Mouse (Mus musculus) cerebellum, adult 8-10 months (tissue): ENCODE measurements around the gene Paqr9.
A peak's percentile ranks its signal among the peaks of the same experiment; 100 is the strongest.

Experiments
- DNase-seq: peaks from one replicate; pipeline ENCODE4 v3.0.0; 2022

Gene Paqr9

DNA sequence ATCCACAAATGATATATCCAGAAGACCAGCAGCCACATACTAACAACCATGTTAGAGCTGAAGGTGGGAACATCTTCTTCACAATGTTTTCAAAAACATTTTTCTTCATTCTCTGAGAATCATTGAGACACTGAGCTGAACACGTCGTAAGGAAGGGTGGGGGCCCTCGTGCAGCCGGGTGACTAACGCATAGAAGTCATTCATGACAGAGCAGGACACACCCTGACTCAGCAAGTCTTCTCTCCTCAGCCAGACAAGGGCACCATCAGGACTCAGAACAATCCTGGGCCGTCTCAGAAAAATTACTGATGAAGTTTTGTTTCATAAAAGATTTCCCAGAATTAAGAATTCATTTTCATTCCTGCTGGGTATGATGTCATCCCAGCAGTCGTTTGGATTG, 12.8 kb upstream of the Paqr9 start:
- no peak for DNase-seq

DNA sequence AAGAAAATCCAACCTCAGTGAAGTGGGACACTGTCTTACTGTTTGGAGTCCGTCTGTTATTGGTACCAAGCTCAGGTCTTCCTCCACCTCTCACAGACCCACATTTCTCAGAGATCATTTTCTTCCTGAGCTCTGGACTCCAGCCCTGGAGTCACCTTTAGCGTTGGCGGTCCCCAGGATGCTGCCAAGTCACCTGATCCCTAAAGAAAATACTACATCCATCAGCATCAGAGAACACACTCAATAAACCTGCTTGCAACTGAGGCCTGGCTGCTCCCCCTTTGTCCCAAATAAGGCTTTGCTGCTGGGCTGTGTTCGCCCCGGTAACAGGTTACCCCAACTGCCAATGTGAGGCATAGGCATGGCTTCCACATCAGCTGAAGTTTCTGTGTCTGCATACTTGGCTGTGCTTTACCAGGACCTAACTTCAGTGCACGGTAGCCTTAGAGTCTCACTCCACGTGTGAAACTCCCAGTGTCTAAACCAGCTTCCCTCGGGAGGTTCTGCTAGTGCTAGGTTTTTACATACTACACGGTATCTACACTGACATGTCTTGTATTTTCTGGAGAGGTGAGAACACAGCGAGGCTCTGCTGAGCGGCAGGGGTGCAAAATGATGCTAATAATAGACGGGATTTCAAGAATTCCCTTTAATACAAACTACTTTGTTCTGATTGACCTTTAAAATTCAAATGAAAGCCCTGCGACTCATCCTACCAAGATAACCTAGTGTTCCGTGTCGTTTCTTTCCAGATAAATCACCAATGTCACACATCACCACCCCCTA, 9.6 kb upstream of the Paqr9 start:
- DNase-seq = no peak

DNA sequence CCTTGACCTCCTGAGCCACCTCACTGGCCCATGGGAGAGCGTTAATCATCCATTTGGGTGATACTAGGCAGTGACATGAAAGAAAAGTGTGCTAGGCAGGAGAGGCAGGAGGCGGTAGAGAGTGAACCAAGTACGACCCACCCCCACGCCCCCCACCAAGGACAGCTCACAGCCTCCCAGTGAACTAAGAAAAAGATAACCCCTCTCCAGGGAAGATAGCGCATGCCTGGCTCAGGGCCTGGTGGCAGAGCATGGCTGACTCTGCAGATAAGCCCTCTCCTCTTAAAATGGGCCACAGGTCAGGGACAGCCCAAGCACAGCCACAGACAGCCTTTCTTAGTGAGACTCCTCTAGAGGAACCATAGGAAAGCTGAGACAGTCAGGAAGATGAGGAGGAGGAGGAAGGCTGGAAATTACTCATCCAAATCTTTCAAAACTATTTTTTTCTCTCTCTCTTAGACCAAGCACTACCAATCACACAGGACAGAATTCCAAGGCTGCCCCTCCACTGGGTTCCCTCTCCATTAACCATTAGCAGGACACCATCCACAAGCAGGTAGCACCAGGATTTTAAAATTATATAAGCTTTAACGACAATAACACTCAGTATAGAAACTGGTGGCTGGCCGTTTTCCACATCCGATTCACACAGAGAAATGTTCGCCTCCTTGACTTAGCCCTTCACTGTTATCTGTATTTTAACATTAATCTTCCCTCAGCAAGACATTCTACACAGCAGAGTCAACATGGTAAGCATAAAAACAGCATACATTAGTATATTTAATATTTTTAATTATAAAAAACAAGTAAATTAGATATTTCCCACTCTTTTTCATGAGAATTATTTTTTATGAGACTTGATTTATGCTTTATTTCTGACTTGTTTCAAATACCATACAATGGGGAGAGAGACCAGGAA, 8.3 kb upstream of the Paqr9 start:
- no peak for DNase-seq

DNA sequence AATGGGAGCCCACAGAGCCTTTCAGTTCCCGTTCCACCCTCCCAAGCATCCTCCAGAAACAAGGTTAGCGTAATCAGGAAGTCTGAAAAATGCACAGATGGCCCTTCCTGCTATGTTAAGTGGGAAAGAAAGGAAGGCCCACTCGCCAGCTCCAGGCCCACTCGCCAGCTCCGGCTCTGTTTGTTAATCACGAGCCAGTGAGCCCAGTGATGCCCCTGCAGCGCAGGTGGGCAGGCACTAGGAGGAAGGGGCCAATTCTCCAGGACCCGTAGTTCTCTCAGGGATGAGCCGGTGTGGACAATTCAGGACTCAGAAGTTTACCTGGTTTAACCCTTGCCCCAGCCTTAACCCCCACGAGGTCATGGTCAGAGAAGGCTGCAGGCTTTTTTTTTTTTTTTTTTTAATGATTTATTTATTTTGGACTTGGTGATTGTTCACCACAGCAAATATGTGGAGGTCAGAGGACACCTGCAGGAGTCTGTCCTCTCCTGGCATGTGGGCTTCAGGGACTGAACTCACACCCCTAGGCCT, 7.2 kb upstream of the Paqr9 start:
- peak; percentile 57 for DNase-seq

DNA sequence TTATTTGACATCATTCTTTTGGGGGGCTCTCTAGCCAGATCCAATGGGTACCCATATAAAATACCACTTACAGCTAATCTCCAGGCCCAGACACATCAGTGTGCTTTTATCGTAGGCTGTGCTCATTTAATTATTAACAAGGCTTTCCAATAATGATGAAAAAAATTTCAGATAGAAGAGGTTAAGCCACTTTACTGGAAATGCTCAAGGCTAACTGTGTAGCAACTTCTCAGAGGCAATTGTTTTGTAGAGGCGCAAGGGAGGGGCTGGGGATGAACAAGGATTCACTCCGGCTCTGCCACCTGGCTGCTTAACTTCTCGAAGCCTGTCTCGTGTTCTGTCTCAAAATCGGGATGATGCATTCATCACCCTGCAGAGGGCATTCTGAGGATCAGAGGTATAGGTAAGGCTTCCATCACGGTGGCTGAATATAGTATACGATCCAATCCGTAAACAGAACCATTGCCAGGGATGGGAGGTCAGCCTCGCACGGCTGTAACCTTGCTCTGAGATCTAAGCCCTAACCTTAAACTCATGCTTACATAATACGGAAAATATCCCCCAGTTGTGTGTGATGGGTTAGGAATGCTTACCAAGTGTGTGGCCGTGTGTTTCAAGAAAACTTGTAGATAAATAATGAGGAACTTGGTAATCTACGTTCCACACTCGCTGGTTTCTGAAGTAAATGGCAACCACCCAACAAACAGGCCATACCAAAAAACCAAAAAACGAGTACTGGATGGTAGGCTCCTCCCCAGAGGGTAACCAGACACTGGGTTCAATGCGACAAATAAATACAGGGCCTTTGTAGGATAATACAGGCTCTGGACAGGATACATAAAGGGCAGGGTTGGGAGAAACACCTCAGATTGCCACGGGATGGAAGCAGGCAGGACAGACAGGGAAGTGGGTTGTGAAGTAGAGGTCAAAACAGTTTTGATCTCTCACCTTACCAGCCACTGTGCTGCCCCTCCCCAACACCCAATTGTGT, 4.9 kb upstream of the Paqr9 start:
- no peak for DNase-seq

DNA sequence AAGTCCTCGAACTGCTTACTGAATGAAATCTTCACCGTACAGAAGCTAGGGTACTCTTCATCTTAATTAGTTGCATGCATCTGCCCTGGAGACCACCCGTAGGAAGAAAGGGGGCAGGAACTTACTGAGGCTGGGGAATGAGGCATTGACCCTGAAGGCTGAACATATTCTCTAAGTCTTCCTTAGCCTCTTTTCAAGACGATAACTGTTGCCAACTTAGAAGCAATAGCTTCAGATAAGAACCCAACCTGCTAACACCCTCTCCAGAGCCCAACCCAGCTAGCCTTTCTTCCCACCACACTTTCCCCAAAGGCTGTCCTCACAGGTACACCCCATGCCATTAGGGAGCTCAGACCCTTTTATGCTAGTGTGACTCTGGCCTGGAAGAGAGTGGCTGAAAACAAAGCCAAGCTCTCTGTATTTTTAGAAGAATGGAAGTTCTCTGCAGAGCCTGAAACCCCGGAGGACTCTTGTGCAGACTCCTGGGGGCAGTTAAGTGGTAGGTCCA, 4.2 kb upstream of the Paqr9 start:
- DNase-seq = no peak

DNA sequence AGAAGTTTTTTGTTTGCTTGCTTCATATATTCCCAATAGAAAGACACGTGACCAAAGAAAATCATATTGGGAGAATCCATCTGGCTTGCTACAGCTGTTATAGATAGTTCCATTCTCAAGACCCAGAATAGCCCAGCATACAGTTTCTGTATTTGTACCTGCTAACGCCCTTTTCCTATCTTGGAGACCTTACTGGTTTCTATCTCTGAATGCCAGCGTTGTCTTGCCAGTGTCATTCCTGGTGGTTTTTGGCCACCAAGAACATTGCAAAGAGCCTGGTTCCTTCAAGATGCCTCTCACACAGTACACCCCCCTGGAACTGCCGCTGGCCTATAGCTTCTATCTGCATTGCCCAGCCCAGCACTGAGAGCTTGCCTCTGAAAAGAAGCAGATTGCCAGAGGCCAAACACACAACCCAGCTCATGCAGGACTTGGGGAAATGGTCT, 3.4 kb upstream of the Paqr9 start:
- DNase-seq = no peak

DNA sequence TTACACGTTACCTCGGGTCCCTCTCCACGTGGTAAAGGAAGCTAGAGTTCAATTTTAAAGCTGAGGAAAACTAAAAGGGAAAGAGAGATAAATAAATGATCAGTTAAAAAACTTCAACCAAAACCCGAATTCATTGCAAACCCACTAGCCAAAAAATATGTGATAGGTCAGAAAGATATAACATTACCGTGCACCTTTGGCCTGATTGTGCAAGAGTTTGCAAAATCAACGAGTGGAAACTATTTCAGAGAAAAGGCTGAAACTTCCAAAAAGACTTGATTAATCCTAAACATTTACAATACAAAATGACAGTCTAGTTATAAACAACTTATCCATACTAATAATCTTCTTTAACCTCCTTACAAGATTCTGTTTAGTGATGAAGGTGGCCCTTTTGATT, 1.7 kb upstream of the Paqr9 start:
- DNase-seq = no peak

DNA sequence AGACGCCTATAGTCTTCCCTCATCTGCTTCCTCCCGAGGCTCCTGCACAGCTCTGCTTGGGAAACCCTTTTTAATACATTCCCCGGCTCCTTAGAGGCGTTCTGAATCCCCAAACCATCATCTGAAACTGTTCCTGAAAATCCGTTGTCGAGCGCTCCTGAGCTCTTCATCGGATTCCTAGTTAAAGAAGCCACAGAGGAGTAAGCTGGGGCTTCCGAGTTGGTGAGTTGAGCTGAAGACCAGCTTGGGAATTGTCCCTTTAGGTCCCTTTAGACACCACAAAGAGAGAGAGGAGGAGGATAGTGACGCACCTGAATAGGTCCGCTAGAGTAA, 765 bp upstream of the Paqr9 start:
- DNase-seq = no peak

DNA sequence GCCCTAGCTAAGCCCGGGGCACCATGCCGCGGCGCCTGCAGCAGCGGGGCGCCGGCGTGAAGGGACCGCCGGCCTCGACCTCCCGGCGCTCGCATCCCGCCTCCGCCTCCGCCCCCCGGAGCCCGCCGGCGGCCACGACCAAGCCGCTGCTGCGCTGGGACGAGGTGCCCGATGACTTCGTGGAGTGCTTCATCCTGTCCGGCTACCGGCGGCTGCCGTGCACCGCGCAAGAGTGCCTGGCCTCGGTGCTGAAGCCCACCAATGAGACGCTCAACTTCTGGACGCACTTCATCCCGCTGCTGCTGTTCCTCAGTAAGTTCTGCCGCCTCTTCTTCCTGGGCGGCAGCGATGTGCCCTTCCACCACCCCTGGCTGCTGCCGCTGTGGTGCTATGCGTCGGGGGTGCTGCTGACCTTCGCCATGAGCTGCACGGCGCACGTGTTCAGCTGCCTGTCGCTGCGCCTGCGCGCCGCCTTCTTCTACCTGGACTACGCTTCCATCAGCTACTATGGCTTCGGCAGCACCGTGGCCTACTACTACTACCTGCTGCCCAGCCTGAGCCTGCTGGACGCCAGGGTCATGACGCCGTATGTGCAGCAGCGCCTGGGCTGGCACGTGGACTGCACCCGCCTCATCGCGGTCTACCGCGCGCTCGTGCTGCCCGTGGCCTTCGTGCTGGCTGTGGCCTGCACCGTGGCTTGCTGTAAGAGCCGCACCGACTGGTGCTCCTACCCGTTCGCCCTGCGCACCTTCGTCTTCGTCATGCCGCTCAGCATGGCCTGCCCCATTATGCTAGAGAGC, 679 bp downstream of the Paqr9 start:
- peak; percentile 70 for DNase-seq

DNA sequence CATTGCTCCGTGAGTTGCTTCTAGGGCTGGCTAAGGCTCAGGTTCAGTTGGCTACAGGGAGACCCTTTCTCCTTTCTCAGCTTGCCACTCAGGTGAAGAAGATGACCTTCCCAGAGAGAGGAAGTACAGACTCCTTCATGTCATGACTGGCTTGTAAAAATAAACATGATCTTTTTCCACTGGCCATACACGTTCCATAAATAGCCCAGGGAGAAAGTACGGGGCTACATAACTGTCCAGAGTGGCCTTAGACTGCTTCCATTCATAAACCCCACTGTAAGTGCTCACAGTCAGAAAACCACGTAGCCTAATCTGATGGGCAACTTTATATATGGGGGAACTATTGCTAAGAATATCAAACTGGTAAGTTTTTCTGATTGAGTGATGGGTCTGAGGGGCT, 4.6 kb downstream of the Paqr9 start:
- DNase-seq = no peak

DNA sequence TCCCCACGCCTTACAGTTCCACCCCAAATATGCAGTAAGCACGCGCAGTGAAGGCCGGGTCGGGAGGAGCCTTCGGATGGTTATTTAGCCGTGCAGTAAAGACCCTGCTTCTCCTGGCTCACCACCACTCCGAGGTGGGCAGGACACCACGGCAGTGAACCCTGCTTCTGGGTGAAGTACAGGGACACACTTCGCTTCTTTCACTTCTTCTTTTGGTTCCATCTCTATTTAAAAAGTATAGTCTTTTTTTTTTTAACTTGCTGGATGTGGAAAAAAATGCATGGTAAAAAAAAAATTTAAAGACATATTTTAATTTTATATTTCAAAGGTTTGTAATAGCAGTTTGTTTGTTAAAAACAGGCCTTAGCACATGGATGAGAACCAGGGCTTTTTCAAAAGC, 6.9 kb downstream of the Paqr9 start:
- no peak for DNase-seq

DNA sequence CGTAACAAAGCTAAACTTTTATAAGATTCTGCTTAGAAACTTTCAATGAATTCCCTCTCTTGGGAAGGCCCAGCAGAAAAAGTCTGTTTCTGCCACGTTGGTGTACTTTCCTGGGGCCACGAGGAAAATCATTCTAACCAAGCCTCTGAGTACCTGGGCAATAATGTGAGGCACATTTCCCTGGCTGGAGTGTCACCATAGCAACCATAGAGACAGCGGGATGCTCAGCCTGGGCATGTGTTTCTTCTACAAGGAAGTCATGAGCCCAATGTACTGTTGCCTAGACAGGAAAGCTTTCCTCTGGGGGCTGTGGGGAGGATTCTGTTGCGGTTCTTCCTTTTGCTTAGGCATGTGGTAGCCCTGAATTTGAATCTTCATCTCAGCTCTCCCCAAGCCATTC, 7.5 kb downstream of the Paqr9 start:
- no peak for DNase-seq

DNA sequence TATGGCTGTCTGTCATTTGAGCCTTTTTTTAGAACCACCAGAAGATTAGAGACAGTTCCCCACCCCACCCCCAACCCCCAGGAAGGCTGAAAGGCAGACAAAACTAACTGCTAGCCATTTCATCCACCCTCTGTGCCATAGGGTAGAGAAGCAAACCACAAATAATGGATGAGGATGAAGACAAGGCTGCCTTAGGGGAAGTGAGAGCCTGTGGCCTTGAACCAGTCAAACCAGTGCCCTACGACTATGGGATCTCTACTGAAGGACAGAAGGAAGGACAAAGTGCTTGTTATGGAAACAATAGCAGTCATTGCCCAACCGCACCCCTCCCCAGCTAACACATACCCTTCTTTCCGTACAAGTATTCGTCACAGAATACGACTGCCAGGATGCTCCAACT, 9.8 kb downstream of the Paqr9 start:
- DNase-seq = no peak

DNA sequence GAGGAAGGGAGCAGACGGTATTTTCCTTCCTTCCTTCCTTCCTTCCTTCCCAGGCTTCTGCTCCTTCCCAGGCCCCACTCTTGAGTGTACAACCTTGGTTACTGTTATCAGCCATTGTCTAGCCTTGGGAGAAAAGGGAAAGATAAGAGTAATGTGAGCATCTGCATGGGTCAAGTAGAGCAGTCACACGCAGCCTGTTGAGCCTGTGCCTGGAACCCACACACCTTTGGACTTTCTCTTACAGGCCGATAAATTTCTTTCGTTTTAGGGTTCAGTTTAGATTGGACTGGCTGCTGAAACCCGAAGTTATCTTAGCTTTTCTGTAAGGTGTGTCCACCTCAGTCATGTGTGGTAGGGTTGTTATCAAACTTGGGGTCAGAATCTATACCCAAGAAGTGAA, 10.5 kb downstream of the Paqr9 start:
- DNase-seq = no peak

DNA sequence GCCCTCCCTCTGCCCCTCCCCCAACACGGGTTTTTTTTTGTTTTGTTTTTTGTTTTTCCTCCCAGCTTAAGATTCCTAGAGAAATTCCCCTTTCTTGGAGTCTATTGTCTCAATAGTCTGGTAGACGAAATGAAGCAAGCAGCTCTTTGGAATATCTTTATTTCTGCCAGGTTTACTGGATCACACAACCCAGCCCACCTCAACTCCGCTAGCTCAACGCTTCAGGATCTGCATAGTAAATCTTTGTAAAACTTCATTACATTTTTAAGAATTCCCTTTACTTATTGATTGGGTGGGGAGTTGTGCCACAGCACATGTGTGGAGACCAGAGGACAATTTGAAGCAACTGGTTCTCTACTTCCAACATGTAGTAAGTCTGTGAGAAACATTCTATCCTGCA, 11.1 kb downstream of the Paqr9 start:
- no peak for DNase-seq

DNA sequence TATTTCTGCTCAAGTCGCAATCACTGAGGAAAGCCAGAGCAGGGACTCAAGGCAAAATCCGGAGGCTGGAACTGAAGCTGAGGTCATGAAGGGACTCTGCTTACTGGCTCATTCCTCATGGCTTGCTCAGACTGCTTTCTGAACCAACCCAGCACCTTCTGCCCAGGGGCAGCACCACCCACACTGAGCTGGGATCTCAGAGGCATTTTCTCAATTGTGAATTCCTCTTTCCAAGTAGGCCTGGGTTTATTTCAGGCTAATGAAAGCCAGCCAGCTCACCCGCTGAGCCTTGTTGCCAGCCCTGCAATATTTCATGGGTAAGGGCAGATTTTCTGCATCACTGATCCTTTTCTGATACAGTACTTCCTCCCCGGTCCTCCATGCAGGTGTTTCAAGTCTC, 12.0 kb downstream of the Paqr9 start:
- DNase-seq = no peak

DNA sequence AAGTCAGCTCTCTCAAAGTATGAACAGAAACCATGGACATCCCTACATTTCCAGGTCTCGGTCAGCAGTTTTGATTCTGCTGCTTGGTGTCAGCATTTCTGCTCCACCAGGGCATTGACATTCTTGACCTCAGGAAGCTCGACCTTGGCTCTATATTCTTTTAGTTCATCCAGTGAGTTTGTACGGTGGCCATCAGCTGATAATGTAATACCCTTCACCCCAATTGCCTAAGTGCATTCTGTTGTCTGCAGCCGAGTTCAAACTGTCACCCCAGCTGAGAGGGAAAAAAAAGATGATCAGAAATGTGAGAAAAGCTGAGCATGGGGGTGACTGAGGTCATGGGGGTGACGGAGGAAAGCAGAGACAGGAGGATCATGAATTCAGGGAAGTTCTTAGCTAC, 13.1 kb downstream of the Paqr9 start:
- DNase-seq = no peak

DNA sequence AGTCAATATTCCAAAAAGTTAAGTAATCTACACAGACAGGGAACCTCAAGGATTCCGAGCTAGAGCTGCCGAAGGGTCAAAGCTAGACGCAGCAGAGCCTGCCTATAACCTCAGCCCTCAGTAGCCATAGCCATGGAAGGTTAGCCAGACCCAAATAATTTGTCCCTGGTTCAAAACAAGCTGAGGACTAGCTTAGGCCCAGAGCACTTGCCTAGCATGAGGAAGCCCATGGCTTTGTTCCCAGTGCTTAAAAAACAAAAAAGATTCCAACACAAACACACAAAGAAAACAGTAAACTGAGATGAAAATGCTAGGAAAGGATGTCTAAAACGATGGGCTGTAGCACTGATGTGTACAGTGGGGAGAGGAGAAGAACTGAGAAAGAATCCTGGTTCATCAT, 14.7 kb downstream of the Paqr9 start:
- DNase-seq = no peak

DNA sequence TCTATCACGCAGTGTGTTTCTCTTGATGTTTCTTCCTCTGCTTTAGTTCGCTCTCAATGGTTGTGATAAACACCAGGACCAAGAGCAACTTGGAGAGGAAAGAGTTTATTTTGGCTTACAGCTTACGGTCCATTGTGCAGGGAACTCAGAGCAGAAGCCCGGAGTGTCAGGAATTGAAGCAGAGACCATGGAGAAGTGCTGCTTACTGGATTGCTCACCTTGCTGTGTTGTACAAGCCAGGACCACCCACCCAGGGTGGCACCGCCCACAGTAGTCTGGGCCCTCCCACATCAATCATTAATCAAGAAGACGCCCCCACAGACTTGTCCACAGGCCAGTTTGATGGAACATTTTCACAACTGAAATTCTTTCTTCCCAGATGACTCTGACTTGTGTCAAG, 18.0 kb downstream of the Paqr9 start:
- DNase-seq = no peak

DNA sequence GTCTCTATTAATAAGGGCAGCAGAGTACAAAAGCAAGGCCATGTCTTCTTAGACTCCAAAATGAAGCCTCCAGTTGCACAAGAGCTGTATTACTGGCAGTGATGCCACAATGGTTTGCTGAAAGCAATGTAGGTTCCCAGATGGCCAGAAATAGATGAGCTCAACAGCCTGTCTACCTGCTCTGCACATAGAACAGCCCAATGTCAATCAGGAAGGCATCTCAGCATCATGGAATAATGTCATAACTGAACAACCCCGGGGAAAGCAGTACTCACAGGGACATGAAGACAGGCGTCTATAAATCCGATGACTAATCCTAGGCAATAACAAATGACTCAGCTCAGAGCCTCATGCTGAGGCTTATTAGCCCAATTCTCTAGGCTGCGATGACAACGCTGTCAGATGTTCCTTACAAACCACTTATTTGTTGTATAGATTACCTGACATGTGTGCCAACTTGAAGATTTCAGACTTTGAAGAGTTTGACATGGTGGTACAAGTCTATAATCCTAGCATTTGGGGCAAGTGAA, 19.0 kb downstream of the Paqr9 start:
- no peak for DNase-seq
